Mouse (Mus musculus): ENCODE results near the gene Plod1. TPM values are rescaled to one million over a fixed set of nuclear protein-coding genes. Genes with fewer than 3 reads are reported as not detected.

Plod1 gene
- polyA plus RNA-seq, 1 experiment from 2014 or later, result 35.2 TPM

DNA sequence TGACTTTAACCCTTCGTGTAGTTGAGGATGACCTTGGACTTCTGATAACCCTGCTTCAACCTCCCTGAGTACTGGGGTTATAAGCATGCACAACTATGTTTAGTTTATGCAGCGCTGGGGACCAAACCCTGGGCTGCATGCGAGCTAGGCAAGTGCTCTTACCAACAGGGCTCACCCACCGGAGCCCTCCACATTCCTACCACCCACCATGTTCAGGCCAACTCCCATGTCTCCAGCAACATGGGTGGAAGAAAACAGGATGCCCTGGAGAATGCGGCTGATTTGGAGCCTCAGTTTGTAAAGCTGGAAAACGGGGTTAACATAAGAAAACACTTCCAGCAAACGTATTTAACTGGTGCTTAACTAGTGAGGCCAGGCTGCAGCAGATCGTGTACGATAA lies 663 bp downstream of the Plod1 start:
- ATAC-seq (ENCODE audit: low read depth), result no peak
- H3K9me3 ChIP-seq, result no peaks in the 10 kb centered on the region
- H3K9ac ChIP-seq, result peak overlapping the region; percentile 78; the same call in 1 of the 2 replicates
- 21% methylated on average over 9 of the region's 9 CpGs for WGBS
- no peak overlapping the region for H3K27ac ChIP-seq (replicated peaks)
- H3K4me1 ChIP-seq (replicated peaks), result peaks cover 13% of the 10 kb centered on the region; the same call in 1 of the 2 replicates
- H3K27me3 ChIP-seq, result no peaks in the 10 kb centered on the region
- peak overlapping the region; percentile 88 for H3K4me2 ChIP-seq
- peak overlapping the region; percentile 61 for H3K4me3 ChIP-seq
- no peaks in the 10 kb centered on the region for H3K36me3 ChIP-seq

DNA sequence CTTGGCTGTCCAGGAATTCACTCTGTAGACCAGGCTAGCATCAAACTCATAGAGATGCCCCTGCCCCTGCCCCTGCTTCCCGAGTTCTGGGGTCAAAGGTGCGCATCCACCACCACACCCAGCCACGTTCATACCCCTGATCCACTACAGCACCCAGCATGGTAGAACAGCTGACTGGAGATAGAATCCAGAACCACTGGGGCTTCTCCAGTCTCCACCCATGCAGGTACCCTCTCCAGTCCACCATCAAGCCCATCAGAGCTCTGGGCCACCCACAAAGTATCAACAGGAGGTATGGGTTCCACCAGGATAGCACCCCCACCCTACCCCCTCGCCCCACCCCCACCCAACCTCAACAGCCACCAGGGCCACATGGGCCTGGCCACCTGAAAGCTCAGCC lies 2.0 kb downstream of the Plod1 start:
- Histone ChIP-seq H3K27ac (replicated peaks) (no peak overlapping the region), H3K27me3 (no peaks in the 10 kb centered on the region), H3K36me3 (no peaks in the 10 kb centered on the region), H3K9ac (no peak overlapping the region), H3K4me1 (replicated peaks) (0 out of 2 replicates have a peak, but pooled peaks cover 13% of the 10 kb centered on the region), H3K4me2 (no peak overlapping the region), H3K4me3 (no peak overlapping the region), H3K9me3 (no peaks in the 10 kb centered on the region)
- WGBS, result 85% methylated on average over 4 of the region's 4 CpGs
- no peak; the same call in 1 of the 2 replicates for ATAC-seq (ENCODE audit: low read depth)

DNA sequence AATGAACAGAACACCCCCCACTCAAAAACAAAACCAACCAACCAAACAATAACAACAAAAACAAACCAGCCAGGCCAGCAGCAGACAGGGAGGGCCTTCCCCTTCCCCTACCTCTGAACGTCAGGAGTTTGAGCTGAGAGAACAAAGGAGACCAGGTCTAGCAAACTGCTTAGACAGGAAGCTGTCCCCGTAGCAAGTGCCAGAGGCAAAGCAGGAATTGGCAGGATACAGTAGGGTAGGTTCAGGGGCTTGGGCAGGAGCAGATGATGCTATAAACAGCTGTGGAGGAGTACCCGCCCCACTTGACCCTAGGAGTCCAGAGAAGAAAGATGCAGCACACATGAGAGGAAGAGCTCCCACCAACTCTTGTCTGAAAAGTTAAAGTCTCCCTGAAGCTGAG lies 2.4 kb downstream of the Plod1 start:
- no peaks in the 10 kb centered on the region for H3K36me3 ChIP-seq
- H3K27ac ChIP-seq (replicated peaks), result no peak overlapping the region
- no peaks in the 10 kb centered on the region for H3K9me3 ChIP-seq
- 54% methylated on average over 3 of the region's 3 CpGs for WGBS
- H3K4me1 ChIP-seq (replicated peaks), result 0 out of 2 replicates have a peak, but pooled peaks cover 13% of the 10 kb centered on the region
- H3K4me2 ChIP-seq, result no peak overlapping the region
- H3K4me3 ChIP-seq, result no peak overlapping the region
- ATAC-seq (ENCODE audit: low read depth), result no peak
- H3K9ac ChIP-seq, result no peak overlapping the region
- no peaks in the 10 kb centered on the region for H3K27me3 ChIP-seq

DNA sequence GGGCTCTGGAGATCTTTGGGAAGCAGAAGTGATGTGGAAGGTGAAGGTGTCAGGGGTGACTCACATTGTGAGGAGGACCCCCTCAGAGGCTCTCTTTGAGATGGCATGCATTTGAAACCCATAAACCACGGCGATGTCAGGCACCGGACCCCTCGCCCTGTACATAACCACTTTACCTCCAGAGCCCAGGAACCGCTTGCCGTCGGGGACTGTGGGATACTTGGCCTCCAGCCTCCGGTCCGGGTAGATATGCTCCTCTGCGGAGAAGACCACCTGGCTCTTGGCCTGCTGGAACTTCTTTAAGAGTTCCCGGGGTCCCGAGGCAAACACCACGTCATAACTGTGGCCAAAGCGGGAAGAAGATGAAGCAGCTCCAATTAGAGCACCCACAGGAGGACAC lies 5.6 kb downstream of the Plod1 start:
- WGBS, result 94% methylated on average over 14 of the region's 14 CpGs
- H3K9ac ChIP-seq, result no peak overlapping the region
- no peak for ATAC-seq (ENCODE audit: low read depth)

DNA sequence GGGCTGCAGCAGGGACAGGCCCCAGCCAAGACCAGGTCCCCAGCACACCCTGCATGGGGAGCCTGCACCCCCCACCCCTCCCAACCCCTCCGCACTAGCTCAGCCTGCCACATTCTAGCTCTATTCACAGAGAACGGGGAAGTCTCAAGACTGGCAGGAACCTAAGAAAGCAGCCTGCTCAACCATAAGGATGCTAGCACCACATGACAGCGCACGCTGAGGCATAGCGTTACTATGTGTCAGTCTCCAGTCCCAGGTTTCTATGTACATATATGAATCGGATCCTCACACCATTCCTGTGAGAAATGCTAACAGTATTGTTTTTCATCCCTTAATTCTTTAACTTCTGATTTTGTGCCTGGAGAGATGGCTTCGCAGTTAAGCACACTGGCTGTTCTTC lies 8.0 kb downstream of the Plod1 start:
- Histone ChIP-seq H3K9me3 (no peaks in the 10 kb centered on the region), H3K27ac (replicated peaks) (no peak overlapping the region), H3K27me3 (no peaks in the 10 kb centered on the region), H3K9ac (no peak overlapping the region), H3K4me3 (no peak overlapping the region), H3K4me2 (no peak overlapping the region), H3K36me3 (no peaks in the 10 kb centered on the region), H3K4me1 (replicated peaks) (no peaks in the 10 kb centered on the region)
- WGBS, result 72% methylated on average over 7 of the region's 7 CpGs
- ATAC-seq (ENCODE audit: low read depth), result no peak

More for the DNA sequence above, 5.6 kb downstream of the Plod1 start:
- Histone ChIP-seq H3K27ac (replicated peaks) (no peak overlapping the region), H3K4me2 (no peak overlapping the region), H3K9me3 (no peaks in the 10 kb centered on the region), H3K4me3 (no peak overlapping the region), H3K4me1 (replicated peaks) (0 out of 2 replicates have a peak, but pooled peaks cover 2% of the 10 kb centered on the region), H3K36me3 (no peaks in the 10 kb centered on the region), H3K27me3 (no peaks in the 10 kb centered on the region)

DNA sequence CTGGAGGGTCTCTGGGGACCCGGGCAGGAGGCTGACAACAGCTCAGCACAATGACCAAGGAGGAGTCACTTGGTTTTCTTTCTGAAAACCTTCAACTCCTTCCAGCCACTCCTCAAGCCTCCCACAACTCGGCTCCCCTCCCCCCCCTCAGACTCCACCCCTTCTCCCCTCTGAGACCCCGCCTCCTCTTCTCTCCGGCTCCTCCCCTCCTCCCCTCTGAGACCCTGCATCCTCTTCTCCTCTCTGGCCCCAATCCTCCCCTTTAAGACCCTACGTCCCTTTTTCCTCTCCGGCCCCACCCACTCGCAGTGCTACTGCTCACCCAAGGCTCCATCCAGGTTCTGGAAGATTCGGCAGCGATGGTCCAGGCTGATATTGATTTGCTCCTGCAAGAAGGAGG lies 8.4 kb downstream of the Plod1 start:
- H3K4me1 ChIP-seq (replicated peaks), result no peaks in the 10 kb centered on the region
- no peak for ATAC-seq (ENCODE audit: low read depth)
- no peaks in the 10 kb centered on the region for H3K36me3 ChIP-seq
- no peaks in the 10 kb centered on the region for H3K9me3 ChIP-seq
- no peak overlapping the region for H3K9ac ChIP-seq
- WGBS, result 18% methylated on average over 9 of the region's 9 CpGs
- no peak overlapping the region for H3K4me2 ChIP-seq
- H3K27ac ChIP-seq (replicated peaks), result no peak overlapping the region
- no peaks in the 10 kb centered on the region for H3K27me3 ChIP-seq
- no peak overlapping the region for H3K4me3 ChIP-seq

DNA sequence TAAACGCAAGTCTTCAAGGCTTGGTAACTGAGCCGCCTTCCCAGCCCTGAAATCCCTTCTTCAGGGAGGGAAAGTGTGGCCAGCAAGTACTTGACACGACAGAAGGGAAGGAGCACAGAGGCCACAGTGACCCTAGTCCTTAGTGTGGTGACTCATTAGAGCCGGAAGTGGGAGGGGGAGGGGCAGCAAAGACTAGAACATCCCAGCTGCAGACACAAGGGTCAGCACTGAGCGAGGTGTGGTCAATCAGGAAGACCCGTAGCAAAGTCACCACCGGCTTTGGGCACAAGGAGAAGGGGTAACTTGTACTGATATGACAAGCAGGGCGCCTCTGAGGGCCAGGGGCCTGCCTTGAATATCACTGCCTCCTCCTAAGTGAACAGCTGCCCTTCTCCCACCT lies 8.9 kb downstream of the Plod1 start:
- Histone ChIP-seq H3K27me3 (no peaks in the 10 kb centered on the region), H3K27ac (replicated peaks) (no peak overlapping the region), H3K9ac (no peak overlapping the region), H3K36me3 (no peaks in the 10 kb centered on the region), H3K9me3 (no peaks in the 10 kb centered on the region), H3K4me1 (replicated peaks) (no peaks in the 10 kb centered on the region), H3K4me2 (no peak overlapping the region), H3K4me3 (no peak overlapping the region)
- ATAC-seq (ENCODE audit: low read depth), result no peak
- 33% methylated on average over 8 of the region's 8 CpGs for WGBS

DNA sequence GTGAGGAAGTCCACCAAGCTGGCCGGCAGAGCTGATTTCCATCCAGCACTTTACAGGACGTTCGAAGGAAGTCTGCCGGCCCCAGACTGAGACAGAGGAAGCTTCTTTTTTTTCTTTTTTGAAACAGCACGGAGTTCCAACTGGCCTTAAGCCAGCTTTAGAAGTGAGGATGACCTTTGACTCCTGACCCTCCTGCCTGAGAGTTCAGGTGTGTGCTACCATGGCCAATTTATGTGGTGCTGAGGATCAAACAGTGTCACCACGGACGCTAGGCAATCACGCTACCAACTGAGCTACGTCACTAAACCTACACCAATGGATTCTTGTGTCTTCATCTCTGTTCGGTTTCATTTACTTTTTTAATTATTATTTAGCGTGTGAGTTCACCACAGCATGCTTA lies 14.2 kb downstream of the Plod1 start:
- ATAC-seq (ENCODE audit: low read depth), result no peak
- Histone ChIP-seq H3K4me3 (no peak overlapping the region), H3K27me3 (no peaks in the 10 kb centered on the region), H3K9ac (no peak overlapping the region), H3K9me3 (no peaks in the 10 kb centered on the region), H3K36me3 (no peaks in the 10 kb centered on the region), H3K4me2 (no peak overlapping the region), H3K27ac (replicated peaks) (no peak overlapping the region), H3K4me1 (replicated peaks) (no peaks in the 10 kb centered on the region)
- WGBS, result 86% methylated on average over 11 of the region's 11 CpGs

DNA sequence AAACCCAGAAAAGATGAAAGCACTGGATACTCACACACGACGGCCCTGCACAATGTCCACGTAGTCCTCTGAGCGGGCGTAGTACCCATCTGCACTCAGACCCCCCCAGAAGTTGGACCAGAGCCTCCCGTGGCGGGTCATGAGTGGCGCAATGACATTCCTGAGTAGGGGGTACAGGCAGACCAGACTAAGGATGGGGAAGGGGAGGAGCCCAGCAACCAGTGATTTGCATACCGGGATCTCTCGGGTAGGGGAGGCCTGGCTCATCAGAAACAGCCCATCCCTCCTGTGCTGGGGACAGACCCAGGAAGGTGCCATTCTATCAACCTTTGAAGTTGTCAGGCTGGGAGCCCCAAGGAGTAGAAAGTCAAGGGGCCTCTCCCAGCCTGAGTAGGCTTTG lies 15.6 kb downstream of the Plod1 start:
- no peaks in the 10 kb centered on the region for H3K9me3 ChIP-seq
- no peaks in the 10 kb centered on the region for H3K4me1 ChIP-seq (replicated peaks)
- H3K9ac ChIP-seq, result no peak overlapping the region
- H3K4me3 ChIP-seq, result no peak overlapping the region
- no peaks in the 10 kb centered on the region for H3K27me3 ChIP-seq
- H3K36me3 ChIP-seq, result no peaks in the 10 kb centered on the region
- H3K27ac ChIP-seq (replicated peaks), result no peak overlapping the region
- no peak for ATAC-seq (ENCODE audit: low read depth)
- WGBS, result 33% methylated on average over 10 of the region's 10 CpGs
- H3K4me2 ChIP-seq, result no peak overlapping the region

DNA sequence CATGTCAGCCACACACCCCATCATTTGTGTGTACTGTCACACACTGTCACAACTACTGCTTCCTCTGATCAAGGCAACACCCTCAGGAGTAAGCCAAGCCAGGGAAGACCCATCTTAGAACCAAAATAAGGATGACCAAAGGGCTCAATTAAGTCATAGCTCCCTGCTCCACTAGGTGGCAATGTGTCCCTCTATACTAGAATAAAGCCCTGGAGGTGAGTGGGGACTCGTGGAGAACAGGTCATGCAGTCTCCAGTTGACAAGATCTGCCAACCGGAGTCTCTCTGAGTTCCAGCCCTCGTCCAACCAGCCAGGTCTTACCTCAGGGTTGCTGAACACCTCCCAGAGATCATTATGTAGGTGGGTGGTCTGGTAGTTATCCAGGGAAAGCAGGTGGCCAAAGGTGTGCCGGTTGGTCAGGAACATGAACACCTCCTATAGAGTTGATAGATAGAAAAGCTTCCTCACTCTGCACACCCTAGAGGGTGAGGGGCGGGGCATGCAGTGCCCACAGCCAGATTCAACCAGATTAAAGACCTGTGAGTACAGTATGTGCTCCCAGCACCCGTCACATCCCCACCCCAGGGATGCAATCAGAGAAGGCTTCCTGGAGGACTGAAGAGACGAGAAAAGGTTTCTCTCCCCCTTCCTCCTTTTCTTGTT lies 18.0 kb downstream of the Plod1 start:
- H3K9ac ChIP-seq, result no peak overlapping the region
- H3K36me3 ChIP-seq, result peaks cover 9% of the 10 kb centered on the region; the same call in 1 of the 2 replicates
- H3K4me1 ChIP-seq (replicated peaks), result no peaks in the 10 kb centered on the region
- 58% methylated on average over 7 of the region's 7 CpGs for WGBS
- H3K27me3 ChIP-seq, result no peaks in the 10 kb centered on the region
- no peak for ATAC-seq (ENCODE audit: low read depth)
- no peak overlapping the region for H3K27ac ChIP-seq (replicated peaks)
- no peak overlapping the region for H3K4me2 ChIP-seq
- H3K9me3 ChIP-seq, result no peaks in the 10 kb centered on the region
- H3K4me3 ChIP-seq, result no peak overlapping the region

DNA sequence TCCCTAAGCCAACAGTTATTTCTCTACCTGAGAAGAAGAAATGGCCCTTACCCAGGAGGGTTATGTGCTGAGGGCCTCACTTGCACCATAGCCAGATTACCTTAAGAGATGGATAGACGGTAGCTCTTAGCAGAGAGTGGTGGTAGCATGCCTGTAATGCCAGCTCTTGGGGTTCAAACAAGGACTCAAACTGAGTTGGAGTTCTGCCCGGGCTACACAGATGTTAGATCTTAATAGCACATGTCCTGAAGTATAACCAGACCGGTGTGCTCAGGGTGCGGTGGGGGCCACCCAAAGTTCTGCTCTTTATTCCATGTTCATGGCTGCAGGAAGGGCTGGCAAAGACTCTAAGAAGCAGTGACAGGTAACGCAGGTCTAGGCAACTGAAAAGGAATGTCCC lies 27.1 kb downstream of the Plod1 start:
- H3K4me2 ChIP-seq, result no peak overlapping the region
- no peaks in the 10 kb centered on the region for H3K27me3 ChIP-seq
- H3K4me1 ChIP-seq (replicated peaks), result peaks cover 4% of the 10 kb centered on the region
- H3K9me3 ChIP-seq, result no peaks in the 10 kb centered on the region
- H3K27ac ChIP-seq (replicated peaks), result no peak overlapping the region
- 94% methylated on average over 5 of the region's 5 CpGs for WGBS
- no peak for ATAC-seq (ENCODE audit: low read depth)
- H3K9ac ChIP-seq, result no peak overlapping the region
- H3K4me3 ChIP-seq, result no peak overlapping the region
- peaks cover 4% of the 10 kb centered on the region; the same call in 1 of the 2 replicates for H3K36me3 ChIP-seq

DNA sequence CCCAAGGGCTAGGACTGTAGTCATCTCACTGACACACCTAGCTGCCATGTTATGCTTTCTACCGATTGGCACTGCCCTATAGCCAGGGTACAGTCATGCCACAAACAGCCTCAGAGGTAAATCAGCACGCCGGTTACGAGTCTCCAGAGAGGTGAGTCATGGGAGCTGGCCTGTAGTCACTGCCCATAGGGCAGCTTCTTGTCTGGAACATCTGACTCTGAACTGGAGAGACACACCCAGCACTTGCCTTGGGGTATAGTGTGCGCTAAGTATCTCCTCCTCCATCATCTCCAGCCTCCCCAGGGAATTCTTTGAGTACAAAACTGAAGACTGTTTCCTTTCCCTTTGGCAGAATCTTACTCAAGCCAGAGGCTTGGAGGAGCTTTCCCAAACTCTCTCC lies 30.3 kb downstream of the Plod1 start:
- Histone ChIP-seq H3K4me3 (no peak overlapping the region), H3K36me3 (peaks cover 15% of the 10 kb centered on the region), H3K4me2 (no peak overlapping the region), H3K27ac (replicated peaks) (no peak overlapping the region), H3K9me3 (no peaks in the 10 kb centered on the region), H3K27me3 (no peaks in the 10 kb centered on the region), H3K4me1 (replicated peaks) (peaks cover 16% of the 10 kb centered on the region), H3K9ac (no peak overlapping the region)
- WGBS, result 72% methylated on average over 5 of the region's 5 CpGs
- no peak for ATAC-seq (ENCODE audit: low read depth)

DNA sequence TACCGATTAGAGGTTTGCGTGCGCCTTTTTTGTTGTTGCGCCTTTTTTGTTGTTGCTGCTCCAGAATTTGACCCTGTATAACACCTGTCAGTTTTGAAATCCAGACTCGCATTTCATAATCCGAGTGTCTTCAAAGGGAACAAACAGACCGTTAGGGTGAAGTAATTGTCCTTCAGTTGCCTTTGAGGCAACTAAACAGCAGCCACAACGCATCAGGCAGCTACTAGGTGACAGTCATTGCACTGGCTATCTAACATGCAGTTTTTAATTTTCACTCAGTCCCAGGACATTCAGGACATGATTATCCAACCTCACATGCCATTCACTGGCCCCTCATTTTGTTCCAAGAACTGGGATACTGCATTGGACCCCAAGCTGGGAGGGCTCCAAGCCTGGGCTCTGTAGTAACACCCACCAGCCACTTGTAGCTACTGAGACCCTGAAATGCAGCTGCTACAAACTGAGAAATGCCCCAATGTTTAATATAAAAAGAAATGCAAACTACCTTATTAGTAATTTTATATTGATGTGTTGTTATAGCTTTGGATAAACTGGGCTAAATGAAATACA lies 31.4 kb downstream of the Plod1 start:
- 2% methylated on average over 8 of the region's 8 CpGs for WGBS
- peak; percentile 50 for ATAC-seq (ENCODE audit: low read depth)

More for the DNA sequence above, 31.4 kb downstream of the Plod1 start:
- H3K4me3 ChIP-seq, result peak overlapping the region; percentile 91
- peak overlapping the region; percentile 78 for H3K4me2 ChIP-seq
- peaks cover 16% of the 10 kb centered on the region for H3K4me1 ChIP-seq (replicated peaks)
- peaks cover 23% of the 10 kb centered on the region for H3K36me3 ChIP-seq
- H3K9me3 ChIP-seq, result no peaks in the 10 kb centered on the region
- no peaks in the 10 kb centered on the region for H3K27me3 ChIP-seq
- peak overlapping the region; percentile 87 for H3K9ac ChIP-seq
- H3K27ac ChIP-seq (replicated peaks), result peak overlapping the region; percentile 90; the same call in 1 of the 2 replicates

Data from neural tube, embryonic 13.5 days (tissue).